Mouse (Mus musculus) frontal cortex, postnatal 25 days (tissue): ENCODE measurements around the gene Gm49027.

ENCODE experiments used
- DNase-seq, 2 experiments: peaks; one replicate each; pipeline ENCODE4 v3.0.0; 2022; ENCODE audit warnings: low spot score in 2 of 2

The Gm49027 gene

DNA sequence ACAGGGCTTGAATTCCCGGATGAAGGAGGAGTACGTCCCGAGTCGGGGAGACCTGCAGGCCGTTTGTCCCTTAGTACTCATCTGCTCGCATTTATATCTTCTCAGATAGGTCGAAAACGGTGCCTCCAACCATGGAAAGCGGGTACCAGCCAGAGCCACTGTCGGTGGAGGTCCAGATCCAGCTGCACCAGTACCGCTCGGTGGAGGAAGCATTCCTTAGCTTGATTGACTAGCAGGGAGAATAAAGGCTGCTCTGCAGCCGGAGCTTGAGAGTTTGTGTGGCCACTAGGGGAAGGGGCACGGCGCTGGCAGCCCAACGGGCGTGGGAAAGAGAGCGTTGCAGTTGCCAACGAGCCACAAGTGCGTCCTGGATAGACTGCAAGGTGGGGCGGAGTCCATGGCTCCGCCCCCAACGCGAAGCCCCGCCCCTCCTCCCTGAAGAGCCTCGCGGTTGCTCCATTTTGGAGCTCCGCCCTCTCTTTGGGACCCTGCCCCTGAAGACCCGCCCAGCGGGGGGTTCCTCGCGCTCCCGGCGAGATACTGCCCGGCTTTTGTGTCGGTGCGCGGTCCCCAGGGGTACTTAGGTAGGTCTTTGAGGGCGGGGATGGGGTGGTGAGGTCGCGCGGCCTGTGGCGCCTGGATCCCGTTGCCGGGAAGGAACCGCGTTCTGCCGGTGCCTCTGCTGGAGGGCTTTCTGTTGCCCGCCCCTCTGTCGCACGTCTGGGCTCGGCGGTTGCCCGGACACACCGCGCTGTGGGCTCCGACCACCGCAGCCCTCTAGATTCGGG is 17.2 kb downstream of the Gm49027 start:
- peak; percentile 53 to 66 for DNase-seq

GRCm38 (mm10) chr5:123501973-123502372 is 23.3 kb downstream of the Gm49027 start:
- no peak for DNase-seq

DNA sequence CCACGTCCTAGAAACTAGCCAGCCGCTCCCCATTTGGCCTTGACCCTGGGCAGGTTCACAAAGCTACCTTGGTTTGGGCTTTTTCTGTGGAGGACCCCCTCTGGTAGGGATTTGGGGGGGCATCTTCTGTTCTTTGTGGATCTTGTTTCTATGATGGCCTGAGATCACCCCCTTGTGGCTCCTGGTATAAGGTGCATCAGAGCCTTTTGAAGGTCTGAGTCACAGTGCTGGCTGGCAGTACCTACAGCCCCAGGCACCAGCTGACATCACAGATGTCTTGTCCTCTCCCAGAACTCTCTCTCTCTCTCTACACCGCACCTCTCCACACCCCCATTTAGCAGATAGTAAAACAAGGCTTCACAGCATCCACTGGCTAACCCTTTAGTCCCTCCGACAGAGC is 25.6 kb downstream of the Gm49027 start:
- no peak for DNase-seq

- no peak for DNase-seq
Observed at GRCm38 (mm10) chr5:123489935-123490334, 35.4 kb downstream of the Gm49027 start.

GRCm38 (mm10) chr5:123489112-123489785 is 36.0 kb downstream of the Gm49027 start, which contains the start of the genes Lrrc43 and Il31:
TSS of gene Lrrc43 (plus strand) at chr5:123489305.
TSS of gene Il31 (minus strand) at chr5:123489489.
- DNase-seq: no peak

GRCm38 (mm10) chr5:123487659-123488395 is 37.5 kb downstream of the Gm49027 start:
- DNase-seq: no peak

DNA sequence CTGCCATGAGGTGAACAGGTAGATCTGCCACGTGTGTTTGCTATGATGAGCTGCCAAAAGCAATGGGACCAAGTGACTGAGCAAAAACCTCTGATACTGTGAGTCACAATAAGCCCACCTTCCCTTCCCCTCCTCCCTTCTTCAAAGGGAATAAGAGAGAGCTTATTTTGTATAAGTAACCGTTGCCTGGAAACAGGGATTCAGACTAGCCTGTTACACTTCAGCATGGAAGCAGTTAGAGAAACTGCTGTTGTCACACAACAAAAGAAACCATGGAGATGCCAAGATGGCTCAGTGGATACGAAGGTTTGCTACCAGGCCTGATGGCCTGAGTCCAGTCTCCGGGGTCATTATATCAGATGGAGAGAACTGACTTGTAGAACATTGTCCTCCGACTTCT is 51.5 kb downstream of the Gm49027 start:
- no peak for DNase-seq

DNA sequence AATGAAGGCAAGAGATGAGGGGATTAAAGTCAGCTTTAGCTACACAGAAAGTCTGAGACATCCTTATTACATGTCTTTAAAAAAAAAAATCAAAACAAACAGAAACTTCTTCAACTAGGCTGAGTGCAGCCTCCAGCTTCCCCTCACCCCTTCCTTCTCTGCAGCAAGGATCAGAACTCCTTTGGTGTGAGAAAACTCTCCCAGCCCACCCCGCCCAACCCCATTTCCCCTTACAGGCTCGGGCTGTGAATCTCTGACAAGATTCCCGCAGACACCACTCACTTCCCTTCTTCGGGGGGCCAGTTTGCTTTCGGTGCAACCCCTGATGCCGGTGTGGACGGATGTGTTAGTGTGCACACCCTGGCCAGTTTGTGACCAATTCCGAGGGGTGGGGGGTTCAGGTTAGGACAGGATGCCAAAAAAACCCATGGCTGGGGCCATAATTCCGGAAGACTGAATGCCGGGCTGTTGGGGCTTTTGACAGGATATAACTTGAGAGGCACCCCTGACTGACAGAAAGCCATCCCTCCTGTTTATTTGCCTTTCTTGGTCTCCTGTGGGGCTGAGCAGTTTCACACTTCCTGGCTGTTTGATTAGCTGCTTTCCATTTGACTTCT is 54.4 kb downstream of the Gm49027 start:
- no peak for DNase-seq

DNA sequence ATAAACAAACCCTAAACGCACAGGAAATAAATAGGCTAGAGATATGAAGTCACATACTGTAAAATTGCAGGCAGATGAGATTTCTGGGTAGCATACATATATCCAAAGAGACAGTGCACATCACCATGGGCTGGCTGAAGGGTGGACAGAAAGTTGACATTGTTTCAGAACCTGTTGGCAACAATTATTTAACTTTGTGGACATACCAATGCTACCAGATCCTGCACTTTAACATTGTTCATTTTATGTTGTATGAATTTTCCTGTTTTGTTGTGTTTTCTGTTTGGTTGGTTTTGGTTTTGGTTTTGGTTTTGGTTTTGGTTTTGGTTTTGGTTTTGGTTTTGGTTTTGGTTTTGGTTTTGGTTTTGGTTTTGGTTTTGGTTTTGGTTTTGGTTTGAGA is 60.6 kb downstream of the Gm49027 start:
- no peak for DNase-seq
